Mouse (Mus musculus): Measurements from ENCODE around the gene Klhl36. TPM values are rescaled to one million over a fixed set of nuclear protein-coding genes. Genes with fewer than 3 reads are reported as not detected.
"Not testable (repeated sequence)": the region's sequence is repeated elsewhere in the genome, so short reads cannot be mapped to it uniquely, and the experiment has no call there.

The Klhl36 gene
- polyA plus RNA-seq, 1 experiment from 2014 or later, result 14.7 TPM

GRCm38 (mm10) chr8:119837553-119838071 lies 24.5 kb upstream of the Klhl36 start:
- Histone ChIP-seq H3K9ac (peak overlapping the region; percentile 2; the same call in 1 of the 2 replicates), H3K9me3 (no peaks in the 10 kb centered on the region), H3K4me3 (peak overlapping the region; percentile 13; the same call in 1 of the 2 replicates), H3K27me3 (no peaks in the 10 kb centered on the region), H3K4me2 (peak overlapping the region; percentile 89), H3K36me3 (no peaks in the 10 kb centered on the region), H3K4me1 (peaks cover 43% of the 10 kb centered on the region), H3K27ac (peak overlapping the region; percentile 46)
- 34% methylated on average over 10 of the region's 10 CpGs for WGBS
- ATAC-seq (ENCODE audit: borderline replicate concordance, extremely low read depth, low FRiP score, low TSS enrichment), result no peak

GRCm38 (mm10) chr8:119838100-119838982 lies 23.7 kb upstream of the Klhl36 start:
- no peaks in the 10 kb centered on the region for H3K36me3 ChIP-seq
- no peaks in the 10 kb centered on the region for H3K9me3 ChIP-seq
- H3K4me1 ChIP-seq, result peaks cover 36% of the 10 kb centered on the region
- peak overlapping the region; percentile 46 for H3K27ac ChIP-seq
- no peaks in the 10 kb centered on the region for H3K27me3 ChIP-seq
- peak overlapping the region; percentile 59 for H3K4me3 ChIP-seq
- WGBS, result 58% methylated on average over 19 of the region's 19 CpGs
- ATAC-seq (ENCODE audit: borderline replicate concordance, extremely low read depth, low FRiP score, low TSS enrichment), result no peak
- H3K4me2 ChIP-seq, result peak overlapping the region; percentile 89
- H3K9ac ChIP-seq, result peak overlapping the region; percentile 2; the same call in 1 of the 2 replicates

- WGBS, result 70% methylated on average over 4 of the region's 4 CpGs
- Histone ChIP-seq H3K36me3 (no peaks in the 10 kb centered on the region), H3K27ac (0 out of 2 replicates have a peak overlapping the region, but pooled peaks have one; percentile 24), H3K4me2 (peak overlapping the region; percentile 89), H3K4me3 (peak overlapping the region; percentile 59), H3K4me1 (peaks cover 34% of the 10 kb centered on the region), H3K9me3 (no peaks in the 10 kb centered on the region), H3K9ac (peak overlapping the region; percentile 69; the same call in 1 of the 2 replicates), H3K27me3 (no peaks in the 10 kb centered on the region)
- no peak for ATAC-seq (ENCODE audit: borderline replicate concordance, extremely low read depth, low FRiP score, low TSS enrichment)
Measured at GRCm38 (mm10) chr8:119838983-119839340, 23.1 kb upstream of the Klhl36 start.

- Histone ChIP-seq H3K27ac (peak overlapping the region; percentile 24; the same call in 1 of the 2 replicates), H3K4me2 (peak overlapping the region; percentile 89), H3K27me3 (no peaks in the 10 kb centered on the region), H3K9ac (peak overlapping the region; percentile 69), H3K4me3 (peak overlapping the region; percentile 59), H3K9me3 (no peaks in the 10 kb centered on the region), H3K4me1 (peaks cover 34% of the 10 kb centered on the region), H3K36me3 (no peaks in the 10 kb centered on the region)
- 15% methylated on average over 14 of the region's 14 CpGs for WGBS
- ATAC-seq (ENCODE audit: borderline replicate concordance, extremely low read depth, low FRiP score, low TSS enrichment), result peak; percentile 23; the same call in 1 of the 2 replicates
Measured at GRCm38 (mm10) chr8:119839419-119840021, 22.5 kb upstream of the Klhl36 start.

- Histone ChIP-seq H3K4me2 (peak within 1 kb of the TSS; percentile 89), H3K9ac (peak within 1 kb of the TSS; percentile 69), H3K9me3 (no peaks in the 10 kb centered on the region), H3K4me3 (peak within 1 kb of the TSS; percentile 59), H3K4me1 (peaks cover 37% of the 10 kb centered on the region), H3K27me3 (no peaks in the 10 kb centered on the region; the same call in 1 of the 2 replicates), H3K36me3 (no peaks in the 10 kb centered on the region), H3K27ac (peak within 1 kb of the TSS; percentile 58)
- WGBS, result under 1% methylated on average over 57 of the region's 57 CpGs
- peak; percentile 93 for ATAC-seq (ENCODE audit: borderline replicate concordance, extremely low read depth, low FRiP score, low TSS enrichment)
Measured at GRCm38 (mm10) chr8:119840275-119840808, 21.7 kb upstream of the Klhl36 start, which contains the start of gene Cotl1. TSS of gene Cotl1 (minus strand) at chr8:119840544.

- Histone ChIP-seq H3K36me3 (no peaks in the 10 kb centered on the region), H3K4me3 (peak overlapping the region; percentile 59), H3K4me1 (peaks cover 37% of the 10 kb centered on the region), H3K27ac (peak overlapping the region; percentile 30), H3K9me3 (no peaks in the 10 kb centered on the region), H3K9ac (peak overlapping the region; percentile 38; the same call in 1 of the 2 replicates), H3K4me2 (peak overlapping the region; percentile 89), H3K27me3 (no peaks in the 10 kb centered on the region; the same call in 1 of the 2 replicates)
- peak; percentile 23; the same call in 1 of the 2 replicates for ATAC-seq (ENCODE audit: borderline replicate concordance, extremely low read depth, low FRiP score, low TSS enrichment)
- 10% methylated on average over 8 of the region's 8 CpGs for WGBS
Measured at GRCm38 (mm10) chr8:119840905-119841411, 21.1 kb upstream of the Klhl36 start.

- Histone ChIP-seq H3K27me3 (no peaks in the 10 kb centered on the region; the same call in 1 of the 2 replicates), H3K4me3 (no peak overlapping the region), H3K27ac (no peak overlapping the region), H3K9me3 (no peaks in the 10 kb centered on the region), H3K4me2 (no peak overlapping the region), H3K36me3 (no peaks in the 10 kb centered on the region), H3K9ac (no peak overlapping the region), H3K4me1 (peaks cover 28% of the 10 kb centered on the region)
- 2% methylated on average over 4 of the region's 4 CpGs for WGBS
- ATAC-seq (ENCODE audit: borderline replicate concordance, extremely low read depth, low FRiP score, low TSS enrichment), result no peak
Measured at GRCm38 (mm10) chr8:119843444-119843843, 18.6 kb upstream of the Klhl36 start.

- Histone ChIP-seq H3K4me3 (no peak overlapping the region), H3K9ac (no peak overlapping the region), H3K27ac (peak overlapping the region; percentile 37; the same call in 1 of the 2 replicates), H3K4me1 (peaks cover 17% of the 10 kb centered on the region), H3K36me3 (no peaks in the 10 kb centered on the region), H3K27me3 (no peaks in the 10 kb centered on the region; the same call in 1 of the 2 replicates), H3K4me2 (peak overlapping the region; percentile 3; the same call in 1 of the 2 replicates), H3K9me3 (no peaks in the 10 kb centered on the region)
- WGBS, result 19% methylated on average over 8 of the region's 8 CpGs
- ATAC-seq (ENCODE audit: borderline replicate concordance, extremely low read depth, low FRiP score, low TSS enrichment), result no peak
Measured at GRCm38 (mm10) chr8:119844577-119844976, 17.5 kb upstream of the Klhl36 start.

GRCm38 (mm10) chr8:119845741-119846140 lies 16.3 kb upstream of the Klhl36 start:
- H3K27ac ChIP-seq; H3K27me3 ChIP-seq; H3K9me3 ChIP-seq; H3K4me3 ChIP-seq; H3K4me2 ChIP-seq; ATAC-seq (ENCODE audit: borderline replicate concordance, extremely low read depth, low FRiP score, low TSS enrichment); H3K9ac ChIP-seq; H3K36me3 ChIP-seq: not testable (repeated sequence)
- 71% methylated on average over 7 of the region's 7 CpGs for WGBS
- H3K4me1 ChIP-seq, result peaks cover 12% of the 10 kb centered on the region

GRCm38 (mm10) chr8:119847232-119847922 lies 14.7 kb upstream of the Klhl36 start:
- Histone ChIP-seq H3K4me3 (no peak overlapping the region), H3K4me1 (peaks cover 7% of the 10 kb centered on the region), H3K9ac (no peak overlapping the region), H3K27ac (peak overlapping the region; percentile 50; the same call in 1 of the 2 replicates), H3K4me2 (0 out of 2 replicates have a peak overlapping the region, but pooled peaks have one; percentile 12), H3K9me3 (no peaks in the 10 kb centered on the region), H3K27me3 (no peaks in the 10 kb centered on the region; the same call in 1 of the 2 replicates), H3K36me3 (no peaks in the 10 kb centered on the region)
- ATAC-seq (ENCODE audit: borderline replicate concordance, extremely low read depth, low FRiP score, low TSS enrichment), result peak; percentile 37; the same call in 1 of the 2 replicates
- 60% methylated on average over 16 of the region's 16 CpGs for WGBS
